Mouse (Mus musculus): ENCODE data around the gene Cnp. TPM values are rescaled to one million over a fixed set of nuclear protein-coding genes. Genes with fewer than 3 reads are reported as not detected.

Gene Cnp
- polyA plus RNA-seq (2014; fragmentation: Nextera tagmentation; extraction: Ambion mirVana): 18.3 and 20.3 TPM in 2 replicates

DNA sequence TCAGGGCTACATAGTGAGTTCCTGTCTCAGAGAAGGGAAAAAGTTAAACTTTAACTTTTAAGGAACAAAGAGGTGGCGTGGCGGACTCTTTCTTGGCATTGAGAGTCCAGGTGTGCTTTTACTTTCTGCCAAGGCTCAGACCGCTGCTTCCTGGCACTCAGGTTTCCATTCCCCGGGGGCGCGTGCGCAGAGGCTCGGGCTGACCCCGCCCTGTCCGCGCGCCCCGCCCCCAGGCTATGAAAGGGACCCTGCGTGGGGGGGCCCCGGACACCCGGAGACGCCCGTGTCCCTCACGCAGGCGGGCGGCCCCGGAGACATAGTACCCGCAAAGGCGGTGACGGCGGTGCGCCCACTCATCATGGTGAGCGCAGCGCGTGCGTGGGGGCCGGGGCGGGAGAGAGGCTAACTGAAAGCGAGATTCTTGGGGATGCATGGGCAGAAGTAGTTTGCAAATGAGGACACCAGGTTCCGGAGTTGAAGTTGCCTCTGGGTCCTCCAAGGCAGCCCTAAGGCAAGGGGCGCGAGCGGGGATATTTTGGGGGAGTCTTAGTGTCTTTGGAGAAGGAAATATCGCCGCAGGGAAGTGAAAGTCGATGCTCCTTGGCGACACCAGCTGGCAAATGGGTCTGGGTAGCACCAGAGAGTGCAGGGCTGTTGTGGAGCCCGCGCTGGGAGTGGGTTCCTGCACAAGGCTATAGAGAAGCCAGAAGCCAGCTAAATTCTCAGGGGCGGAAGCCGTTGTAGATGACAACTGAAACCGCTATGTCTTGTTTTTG lies at the start of gene Cnp:
Gene Cnp (plus strand): TSS at position 197 of the 776 bp plus-strand sequence.
- Histone ChIP-seq H3K9me3 (ENCODE audit: control insufficient read depth, low read length) (no peaks in the 10 kb centered on the region), H3K27ac (ENCODE audit: low read depth, low read length) (no peak within 1 kb of the TSS), H3K4me3 (ENCODE audit: low read depth, low read length) (peak within 1 kb of the TSS; percentile 61), H3K9ac (ENCODE audit: low read length) (peak within 1 kb of the TSS; percentile 55), H3K4me2 (ENCODE audit: low read depth, low read length, severe bottlenecking) (peak within 1 kb of the TSS; percentile 83), H3K36me3 (ENCODE audit: control insufficient read depth, insufficient read depth, low read length) (no peaks in the 10 kb centered on the region), H3K4me1 (replicated peaks; ENCODE audit: control insufficient read depth, insufficient read depth, low read length) (peaks cover 10% of the 10 kb centered on the region), H3K27me3 (ENCODE audit: control insufficient read depth, insufficient read depth, low read length) (peaks cover 2% of the 10 kb centered on the region)
- WGBS: 3% methylated on average over 47 of the region's 47 CpGs
- DNase-seq (ENCODE audit: low spot score): peak; percentile 81
- ATAC-seq (replicated peaks; ENCODE audit: low FRiP score): peak; percentile 62

DNA sequence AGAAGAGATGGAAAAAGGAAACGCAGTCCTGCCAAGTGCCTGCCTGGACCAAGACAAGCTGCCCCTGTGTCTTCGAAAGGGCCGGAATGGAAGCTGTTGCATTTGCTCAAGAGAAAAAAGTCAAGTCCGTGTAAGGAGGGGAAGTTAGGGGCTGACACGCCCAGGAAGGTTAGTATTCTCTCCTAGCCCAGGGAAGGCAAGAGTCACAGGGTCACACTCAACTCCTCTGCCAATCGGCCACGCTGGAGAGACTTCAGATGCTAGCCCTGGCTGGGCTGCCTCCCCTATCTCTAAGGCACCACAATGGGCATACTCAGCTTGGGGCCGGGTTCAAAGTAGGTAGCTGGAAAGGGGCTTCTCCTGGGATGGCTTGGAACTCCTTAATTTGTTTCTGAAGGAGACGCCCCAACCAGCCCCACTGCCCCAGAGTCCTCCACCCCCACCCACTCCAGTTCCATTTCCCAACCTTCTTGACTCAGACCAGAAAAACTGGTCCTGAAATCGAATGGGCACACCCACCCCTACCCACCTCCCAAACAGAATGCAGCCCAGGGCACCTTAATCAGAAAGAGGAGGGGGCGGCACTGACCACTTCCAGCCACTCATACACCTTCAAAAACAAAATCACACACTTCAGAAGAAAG lies 49.6 kb upstream of the Cnp start:
- H3K9me3 ChIP-seq (ENCODE audit: control insufficient read depth, low read length): no peaks in the 10 kb centered on the region
- no peaks in the 10 kb centered on the region for H3K27me3 ChIP-seq (ENCODE audit: control insufficient read depth, insufficient read depth, low read length)
- DNase-seq (ENCODE audit: low spot score) (no peak), ATAC-seq (replicated peaks; ENCODE audit: low FRiP score) (no peak)
- peak overlapping the region; percentile 98 for H3K4me2 ChIP-seq (ENCODE audit: low read depth, low read length, severe bottlenecking)
- 63% methylated on average over 11 of the region's 11 CpGs for whole genome bisulfite sequencing
- H3K27ac ChIP-seq (ENCODE audit: low read depth, low read length): no peak overlapping the region
- H3K9ac ChIP-seq (ENCODE audit: low read length): peak overlapping the region; percentile 98
- H3K36me3 ChIP-seq (ENCODE audit: control insufficient read depth, insufficient read depth, low read length): peaks cover 14% of the 10 kb centered on the region
- peak overlapping the region; percentile 88; the same call in 1 of the 2 replicates for H3K4me3 ChIP-seq (ENCODE audit: low read depth, low read length)
- H3K4me1 ChIP-seq (replicated peaks; ENCODE audit: control insufficient read depth, insufficient read depth, low read length): peaks cover 10% of the 10 kb centered on the region; the same call in 1 of the 2 replicates

DNA sequence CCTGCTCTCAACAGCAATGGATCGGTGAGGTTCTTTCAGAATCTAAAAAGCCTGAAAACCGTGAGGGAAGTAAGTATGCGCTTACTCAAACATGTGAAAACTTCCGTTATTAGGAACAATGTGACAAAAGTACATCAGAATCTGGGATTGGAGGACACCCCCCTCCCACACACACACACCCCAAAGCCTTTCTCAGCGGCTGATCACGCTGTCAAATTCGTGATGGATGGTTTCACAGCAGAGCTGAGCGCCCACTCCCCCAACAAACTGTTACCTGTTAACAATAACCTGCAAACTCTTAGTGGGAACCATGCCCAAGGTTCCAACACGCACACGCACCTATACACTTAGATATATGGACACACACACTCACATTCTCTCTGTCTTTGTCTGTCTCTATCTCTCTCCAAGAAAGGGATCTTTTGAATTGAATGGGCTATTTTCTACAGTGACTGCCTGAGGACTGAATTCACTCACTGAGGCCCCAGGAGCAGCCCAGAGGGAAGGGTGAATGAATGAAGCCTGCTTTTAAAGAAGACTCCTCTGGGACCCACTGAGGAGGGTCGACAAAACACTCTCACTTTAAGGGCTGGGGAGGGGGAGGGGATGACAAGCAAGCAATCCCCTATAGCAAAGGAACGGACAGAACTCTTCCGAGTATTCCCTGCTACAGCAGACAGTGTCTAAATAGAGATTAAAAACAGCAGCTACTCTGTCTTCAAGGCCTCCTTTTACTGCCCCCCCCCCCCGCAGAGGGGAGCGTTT lies 48.5 kb upstream of the Cnp start:
- H3K36me3 ChIP-seq (ENCODE audit: control insufficient read depth, insufficient read depth, low read length): peaks cover 12% of the 10 kb centered on the region
- H3K27me3 ChIP-seq (ENCODE audit: control insufficient read depth, insufficient read depth, low read length): no peaks in the 10 kb centered on the region
- 4% methylated on average over 15 of the region's 15 CpGs for WGBS
- H3K4me1 ChIP-seq (replicated peaks; ENCODE audit: control insufficient read depth, insufficient read depth, low read length): peaks cover 10% of the 10 kb centered on the region; the same call in 1 of the 2 replicates
- H3K9me3 ChIP-seq (ENCODE audit: control insufficient read depth, low read length): no peaks in the 10 kb centered on the region
- H3K27ac ChIP-seq (ENCODE audit: low read depth, low read length): no peak overlapping the region
- peak overlapping the region; percentile 98 for H3K4me2 ChIP-seq (ENCODE audit: low read depth, low read length, severe bottlenecking)
- no peak for DNase-seq (ENCODE audit: low spot score)
- peak overlapping the region; percentile 98 for H3K9ac ChIP-seq (ENCODE audit: low read length)
- no peak for ATAC-seq (replicated peaks; ENCODE audit: low FRiP score)
- peak overlapping the region; percentile 88 for H3K4me3 ChIP-seq (ENCODE audit: low read depth, low read length)

DNA sequence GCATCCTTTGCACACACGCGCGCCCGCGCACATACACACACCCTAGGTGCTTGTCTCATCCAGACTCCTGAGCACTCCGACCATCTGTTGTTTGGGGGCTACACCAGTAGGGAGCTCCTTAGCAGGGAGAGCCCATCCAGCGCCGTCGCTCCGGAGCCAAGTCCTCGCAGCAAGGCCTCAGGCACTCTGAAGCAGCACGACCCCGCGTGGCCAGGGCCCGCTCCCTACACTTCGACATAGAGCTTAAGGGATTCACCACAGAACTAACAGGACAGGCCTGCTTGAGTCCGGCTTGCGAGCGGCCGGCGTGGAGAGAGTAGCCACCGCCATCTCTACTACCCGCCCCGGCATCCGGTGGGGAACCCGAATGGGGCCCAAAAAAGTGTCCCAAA lies 47.6 kb upstream of the Cnp start:
- no peaks in the 10 kb centered on the region; the same call in 1 of the 2 replicates for H3K27me3 ChIP-seq (ENCODE audit: control insufficient read depth, insufficient read depth, low read length)
- peaks cover 8% of the 10 kb centered on the region for H3K36me3 ChIP-seq (ENCODE audit: control insufficient read depth, insufficient read depth, low read length)
- H3K4me2 ChIP-seq (ENCODE audit: low read depth, low read length, severe bottlenecking): peak overlapping the region; percentile 98
- DNase-seq (ENCODE audit: low spot score) (peak; percentile 83), ATAC-seq (replicated peaks; ENCODE audit: low FRiP score) (peak; percentile 40)
- no peaks in the 10 kb centered on the region for H3K9me3 ChIP-seq (ENCODE audit: control insufficient read depth, low read length)
- 0% methylated on average over 26 of the region's 26 CpGs for WGBS
- H3K9ac ChIP-seq (ENCODE audit: low read length): peak overlapping the region; percentile 98
- peak overlapping the region; percentile 80 for H3K27ac ChIP-seq (ENCODE audit: low read depth, low read length)
- peak overlapping the region; percentile 88 for H3K4me3 ChIP-seq (ENCODE audit: low read depth, low read length)
- peaks cover 10% of the 10 kb centered on the region; the same call in 1 of the 2 replicates for H3K4me1 ChIP-seq (replicated peaks; ENCODE audit: control insufficient read depth, insufficient read depth, low read length)

DNA sequence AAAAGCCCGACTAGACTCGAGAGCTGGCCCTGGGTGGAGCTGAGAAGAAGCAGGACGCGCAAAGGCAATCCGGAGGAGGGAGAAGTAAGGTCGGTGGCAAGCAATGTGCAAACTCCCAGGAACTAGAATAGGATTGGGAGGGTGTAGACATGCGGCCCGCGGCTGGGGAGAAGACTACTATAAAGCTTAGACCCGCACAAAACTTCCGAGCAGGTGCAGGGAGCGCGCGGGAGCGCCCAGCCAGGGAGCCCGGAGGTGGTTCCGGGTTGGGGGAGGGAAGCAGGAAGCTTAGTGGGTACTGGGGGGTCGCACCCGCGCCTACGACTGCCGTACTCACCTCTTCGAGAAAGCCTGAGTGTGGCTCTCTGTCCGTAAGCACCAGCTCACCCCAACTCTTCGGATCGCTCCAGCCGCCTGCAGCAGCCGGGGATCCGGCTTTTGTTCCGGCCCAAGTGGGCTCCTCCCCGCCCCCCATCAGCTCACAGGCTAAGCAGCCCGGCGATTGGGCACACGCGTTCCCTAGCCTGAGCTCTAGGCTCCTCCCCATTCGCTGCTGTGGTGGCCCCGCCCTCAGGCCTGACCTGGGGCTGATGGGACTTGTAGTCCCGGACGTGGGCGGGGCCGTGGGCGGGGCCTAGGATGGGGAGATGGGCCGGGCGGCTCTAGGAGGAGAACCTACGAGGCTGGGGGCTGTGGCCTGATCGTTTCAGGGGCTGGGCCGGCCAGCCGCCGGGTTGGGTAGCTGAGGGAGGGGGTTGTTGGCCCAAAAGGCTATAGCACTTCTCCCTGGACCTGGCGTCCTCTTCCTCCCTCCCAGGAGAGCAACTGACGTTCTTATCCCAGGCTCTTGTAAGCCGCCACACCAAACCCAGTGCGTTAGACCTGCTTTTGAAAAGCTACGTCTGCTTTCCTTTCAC lies 47.0 kb upstream of the Cnp start, which contains the start of gene Acly:
Gene Acly (minus strand): TSS at position 543 of the 917 bp plus-strand sequence.
- peak within 1 kb of the TSS; percentile 88 for H3K4me3 ChIP-seq (ENCODE audit: low read depth, low read length)
- H3K9me3 ChIP-seq (ENCODE audit: control insufficient read depth, low read length): no peaks in the 10 kb centered on the region
- WGBS: under 1% methylated on average over 54 of the region's 54 CpGs
- H3K36me3 ChIP-seq (ENCODE audit: control insufficient read depth, insufficient read depth, low read length): peaks cover 5% of the 10 kb centered on the region
- peak within 1 kb of the TSS; percentile 98 for H3K4me2 ChIP-seq (ENCODE audit: low read depth, low read length, severe bottlenecking)
- peak within 1 kb of the TSS; percentile 80 for H3K27ac ChIP-seq (ENCODE audit: low read depth, low read length)
- peaks cover 10% of the 10 kb centered on the region; the same call in 1 of the 2 replicates for H3K4me1 ChIP-seq (replicated peaks; ENCODE audit: control insufficient read depth, insufficient read depth, low read length)
- peak within 1 kb of the TSS; percentile 98 for H3K9ac ChIP-seq (ENCODE audit: low read length)
- H3K27me3 ChIP-seq (ENCODE audit: control insufficient read depth, insufficient read depth, low read length): no peaks in the 10 kb centered on the region; the same call in 1 of the 2 replicates
- DNase-seq (ENCODE audit: low spot score): peak; percentile 100
- ATAC-seq (replicated peaks; ENCODE audit: low FRiP score): peak; percentile 99

DNA sequence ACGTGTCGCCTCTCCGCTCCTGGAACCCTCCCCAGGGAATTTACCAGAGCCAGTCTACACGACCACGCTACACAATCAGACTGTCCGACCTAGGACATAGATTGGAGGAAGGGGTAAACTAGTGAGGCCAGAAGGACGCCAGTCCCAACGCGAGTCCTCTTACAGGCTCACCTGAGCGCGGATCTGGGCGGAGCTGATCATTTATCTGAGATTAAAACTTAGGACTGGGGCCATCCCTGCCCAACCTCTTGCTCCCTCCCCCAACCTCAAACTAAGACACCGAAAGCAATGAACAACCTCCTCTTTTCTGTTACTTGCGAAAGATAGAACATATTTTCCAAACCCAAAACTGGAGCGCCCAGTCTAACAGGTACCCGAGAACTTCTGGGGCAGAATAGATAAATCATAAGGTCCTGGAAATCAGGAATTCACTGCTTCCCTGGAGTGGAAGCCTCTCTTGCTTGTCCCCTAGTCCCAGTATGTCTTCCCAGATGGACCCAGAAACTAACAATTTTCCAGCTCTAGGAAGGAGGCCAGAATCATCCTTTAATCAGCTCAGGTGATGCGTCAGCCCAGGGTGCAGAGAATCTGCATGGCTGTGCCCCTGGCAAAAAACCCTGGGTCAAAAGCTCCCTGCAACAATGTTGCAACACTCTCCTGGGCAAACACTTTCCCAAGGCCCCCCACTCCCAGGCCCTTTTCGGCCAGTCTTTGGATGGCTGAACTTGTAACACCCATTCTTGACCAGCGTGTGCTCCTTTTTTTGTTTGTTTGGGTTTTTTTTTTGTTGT lies 46.1 kb upstream of the Cnp start:
- Histone ChIP-seq H3K27ac (ENCODE audit: low read depth, low read length) (no peak overlapping the region), H3K4me1 (replicated peaks; ENCODE audit: control insufficient read depth, insufficient read depth, low read length) (peaks cover 10% of the 10 kb centered on the region; the same call in 1 of the 2 replicates), H3K9me3 (ENCODE audit: control insufficient read depth, low read length) (no peaks in the 10 kb centered on the region), H3K36me3 (ENCODE audit: control insufficient read depth, insufficient read depth, low read length) (no peaks in the 10 kb centered on the region; the same call in 1 of the 2 replicates), H3K27me3 (ENCODE audit: control insufficient read depth, insufficient read depth, low read length) (no peaks in the 10 kb centered on the region; the same call in 1 of the 2 replicates), H3K4me3 (ENCODE audit: low read depth, low read length) (peak overlapping the region; percentile 88), H3K9ac (ENCODE audit: low read length) (peak overlapping the region; percentile 49), H3K4me2 (ENCODE audit: low read depth, low read length, severe bottlenecking) (peak overlapping the region; percentile 56)
- ATAC-seq (replicated peaks; ENCODE audit: low FRiP score): no peak; the same call in 1 of the 2 replicates
- DNase-seq (ENCODE audit: low spot score): no peak
- WGBS: 20% methylated on average over 19 of the region's 19 CpGs

DNA sequence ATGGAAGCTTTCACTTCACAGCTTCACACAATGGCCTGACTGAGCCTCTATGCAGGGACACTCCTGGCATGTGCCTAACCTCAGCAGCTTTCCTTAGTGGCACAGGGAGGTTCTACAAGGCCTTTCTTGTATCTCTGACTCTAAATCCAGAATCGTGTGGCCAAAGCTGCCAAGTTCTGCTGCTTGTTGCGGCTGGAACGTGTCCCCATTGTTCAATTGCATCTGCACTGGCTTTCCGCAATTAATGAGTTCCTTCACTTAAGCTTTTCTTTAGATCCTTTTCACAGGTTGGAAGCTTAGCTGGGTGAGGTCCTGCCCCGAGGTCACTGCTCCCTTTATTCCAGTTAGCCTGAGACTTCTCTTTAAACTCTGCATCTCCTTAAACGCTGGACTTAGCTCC lies 40.8 kb upstream of the Cnp start:
- DNase-seq (ENCODE audit: low spot score): no peak
- ATAC-seq (replicated peaks; ENCODE audit: low FRiP score): no peak
- Histone ChIP-seq H3K27me3 (ENCODE audit: control insufficient read depth, insufficient read depth, low read length) (no peaks in the 10 kb centered on the region; the same call in 1 of the 2 replicates), H3K4me3 (ENCODE audit: low read depth, low read length) (no peak overlapping the region), H3K36me3 (ENCODE audit: control insufficient read depth, insufficient read depth, low read length) (no peaks in the 10 kb centered on the region), H3K9ac (ENCODE audit: low read length) (no peak overlapping the region), H3K4me1 (replicated peaks; ENCODE audit: control insufficient read depth, insufficient read depth, low read length) (no peaks in the 10 kb centered on the region), H3K9me3 (ENCODE audit: control insufficient read depth, low read length) (no peaks in the 10 kb centered on the region), H3K4me2 (ENCODE audit: low read depth, low read length, severe bottlenecking) (no peak overlapping the region), H3K27ac (ENCODE audit: low read depth, low read length) (no peak overlapping the region)
- WGBS: 24% methylated on average over 6 of the region's 6 CpGs

Data from forebrain, embryonic 11.5 days (tissue).